Mouse (Mus musculus): Measurements from ENCODE around the gene Fxyd3. TPM values are rescaled to one million over a fixed set of nuclear protein-coding genes. Genes with fewer than 3 reads are reported as not detected.

The Fxyd3 gene
- polyA plus RNA-seq (2016; fragmentation: Nextera tagmentation; extraction: Ambion mirVana): 1.1 and 1.3 TPM in 2 replicates

- Histone ChIP-seq H3K4me3 (replicated peaks) (no peak within 1 kb of the TSS), H3K4me2 (no peak within 1 kb of the TSS), H3K9ac (no peak within 1 kb of the TSS), H3K36me3 (replicated peaks) (no peaks in the 10 kb centered on the region), H3K27me3 (no peaks in the 10 kb centered on the region), H3K9me3 (no peaks in the 10 kb centered on the region), H3K4me1 (no peaks in the 10 kb centered on the region), H3K27ac (no peak within 1 kb of the TSS)
- no peak for ATAC-seq (ENCODE audit: low FRiP score)
- whole genome bisulfite sequencing: 53% methylated on average over 5 of the region's 5 CpGs
Measured at GRCm38 (mm10) chr7:31076492-31076891, at the start of gene Fxyd3. Fxyd3 (minus strand) TSS chr7:31076704.

GRCm38 (mm10) chr7:31125116-31125515 lies 48.6 kb upstream of the Fxyd3 start:
- peaks cover 13% of the 10 kb centered on the region for H3K4me1 ChIP-seq
- H3K36me3 ChIP-seq (replicated peaks): peaks cover 22% of the 10 kb centered on the region
- H3K27me3 ChIP-seq: peaks cover 47% of the 10 kb centered on the region
- H3K4me2 ChIP-seq: no peak overlapping the region
- no peak overlapping the region for H3K9ac ChIP-seq
- H3K9me3 ChIP-seq: no peaks in the 10 kb centered on the region
- H3K27ac ChIP-seq: no peak overlapping the region
- no peak for ATAC-seq (ENCODE audit: low FRiP score)
- WGBS: 90% methylated on average over 13 of the region's 13 CpGs
- H3K4me3 ChIP-seq (replicated peaks): no peak overlapping the region

GRCm38 (mm10) chr7:31124381-31124780 lies 47.9 kb upstream of the Fxyd3 start:
- no peak for ATAC-seq (ENCODE audit: low FRiP score)
- Histone ChIP-seq H3K4me3 (replicated peaks) (no peak overlapping the region), H3K4me1 (peaks cover 13% of the 10 kb centered on the region), H3K9ac (no peak overlapping the region), H3K4me2 (no peak overlapping the region), H3K27ac (no peak overlapping the region), H3K9me3 (no peaks in the 10 kb centered on the region), H3K36me3 (replicated peaks) (peaks cover 15% of the 10 kb centered on the region), H3K27me3 (peaks cover 47% of the 10 kb centered on the region)
- 83% methylated on average over 5 of the region's 5 CpGs for WGBS

GRCm38 (mm10) chr7:31123697-31124096 lies 47.2 kb upstream of the Fxyd3 start:
- no peak for ATAC-seq (ENCODE audit: low FRiP score)
- Histone ChIP-seq H3K27ac (no peak overlapping the region), H3K36me3 (replicated peaks) (peaks cover 8% of the 10 kb centered on the region), H3K9ac (no peak overlapping the region), H3K27me3 (peaks cover 45% of the 10 kb centered on the region), H3K9me3 (no peaks in the 10 kb centered on the region), H3K4me1 (peaks cover 13% of the 10 kb centered on the region), H3K4me3 (replicated peaks) (no peak overlapping the region), H3K4me2 (no peak overlapping the region)
- WGBS: 91% methylated on average over 3 of the region's 3 CpGs

- Histone ChIP-seq H3K4me1 (peaks cover 13% of the 10 kb centered on the region), H3K27ac (no peak overlapping the region), H3K4me3 (replicated peaks) (no peak overlapping the region), H3K9ac (no peak overlapping the region), H3K9me3 (no peaks in the 10 kb centered on the region), H3K36me3 (replicated peaks) (0 out of 2 replicates have a peak, but pooled peaks cover 1% of the 10 kb centered on the region), H3K27me3 (peaks cover 37% of the 10 kb centered on the region), H3K4me2 (no peak overlapping the region)
- no peak for ATAC-seq (ENCODE audit: low FRiP score)
- WGBS: 88% methylated on average over 16 of the region's 16 CpGs
Measured at GRCm38 (mm10) chr7:31122641-31123631, 46.4 kb upstream of the Fxyd3 start.

- H3K4me2 ChIP-seq: no peak overlapping the region
- H3K4me1 ChIP-seq: no peaks in the 10 kb centered on the region
- H3K4me3 ChIP-seq (replicated peaks): no peak overlapping the region
- H3K27ac ChIP-seq: no peak overlapping the region
- H3K9me3 ChIP-seq: no peaks in the 10 kb centered on the region
- H3K36me3 ChIP-seq (replicated peaks): no peaks in the 10 kb centered on the region
- H3K27me3 ChIP-seq: peaks cover 17% of the 10 kb centered on the region
- WGBS: 86% methylated on average over 5 of the region's 5 CpGs
- ATAC-seq (ENCODE audit: low FRiP score): no peak
- no peak overlapping the region for H3K9ac ChIP-seq
Measured at GRCm38 (mm10) chr7:31119556-31119955, 43.1 kb upstream of the Fxyd3 start.

GRCm38 (mm10) chr7:31118486-31118885 lies 42.0 kb upstream of the Fxyd3 start:
- ATAC-seq (ENCODE audit: low FRiP score): no peak

GRCm38 (mm10) chr7:31117465-31117864 lies 41.0 kb upstream of the Fxyd3 start:
- H3K27me3 ChIP-seq: peaks cover 24% of the 10 kb centered on the region; the same call in 1 of the 2 replicates
- no peak overlapping the region for H3K4me2 ChIP-seq
- H3K4me3 ChIP-seq (replicated peaks): no peak overlapping the region
- H3K27ac ChIP-seq: no peak overlapping the region
- no peaks in the 10 kb centered on the region for H3K4me1 ChIP-seq
- no peak for ATAC-seq (ENCODE audit: low FRiP score)
- H3K9me3 ChIP-seq: no peaks in the 10 kb centered on the region
- 90% methylated on average over 11 of the region's 11 CpGs for WGBS
- no peak overlapping the region for H3K9ac ChIP-seq
- no peaks in the 10 kb centered on the region for H3K36me3 ChIP-seq (replicated peaks)

More at GRCm38 (mm10) chr7:31118486-31118885, 42.0 kb upstream of the Fxyd3 start:
- H3K9ac ChIP-seq: no peak overlapping the region
- no peak overlapping the region for H3K27ac ChIP-seq
- H3K9me3 ChIP-seq: no peaks in the 10 kb centered on the region
- peaks cover 24% of the 10 kb centered on the region; the same call in 1 of the 2 replicates for H3K27me3 ChIP-seq
- no peak overlapping the region for H3K4me3 ChIP-seq (replicated peaks)
- WGBS: 85% methylated on average over 7 of the region's 7 CpGs
- H3K4me1 ChIP-seq: no peaks in the 10 kb centered on the region
- no peaks in the 10 kb centered on the region for H3K36me3 ChIP-seq (replicated peaks)
- no peak overlapping the region for H3K4me2 ChIP-seq

GRCm38 (mm10) chr7:31116721-31117145 lies 40.2 kb upstream of the Fxyd3 start:
- Histone ChIP-seq H3K9ac (no peak overlapping the region), H3K4me3 (replicated peaks) (no peak overlapping the region), H3K4me2 (no peak overlapping the region), H3K9me3 (no peaks in the 10 kb centered on the region), H3K27ac (no peak overlapping the region), H3K4me1 (peaks cover under 1% of the 10 kb centered on the region; the same call in 1 of the 2 replicates), H3K36me3 (replicated peaks) (no peaks in the 10 kb centered on the region), H3K27me3 (peaks cover 24% of the 10 kb centered on the region; the same call in 1 of the 2 replicates)
- 0 out of 2 replicates have a peak, but pooled peaks have one; percentile 20 for ATAC-seq (ENCODE audit: low FRiP score)
- WGBS: 29% methylated on average over 16 of the region's 16 CpGs

- H3K36me3 ChIP-seq (replicated peaks): no peaks in the 10 kb centered on the region
- no peak overlapping the region for H3K4me3 ChIP-seq (replicated peaks)
- no peak overlapping the region for H3K27ac ChIP-seq
- H3K4me1 ChIP-seq: peaks cover 3% of the 10 kb centered on the region; the same call in 1 of the 2 replicates
- ATAC-seq (ENCODE audit: low FRiP score): no peak
- H3K4me2 ChIP-seq: no peak overlapping the region
- H3K27me3 ChIP-seq: peaks cover 24% of the 10 kb centered on the region; the same call in 1 of the 2 replicates
- H3K9me3 ChIP-seq: no peaks in the 10 kb centered on the region
- H3K9ac ChIP-seq: no peak overlapping the region
- WGBS: 38% methylated on average over 17 of the region's 17 CpGs
Measured at GRCm38 (mm10) chr7:31115587-31116043, 39.1 kb upstream of the Fxyd3 start.

GRCm38 (mm10) chr7:31115182-31115581 lies 38.7 kb upstream of the Fxyd3 start, which contains the start of gene Hpn:
Hpn (minus strand) TSS chr7:31115290.
- 23% methylated on average over 13 of the region's 15 CpGs for WGBS
- ATAC-seq (ENCODE audit: low FRiP score): no peak
- no peak within 1 kb of the TSS for H3K27ac ChIP-seq

GRCm38 (mm10) chr7:31114646-31115045 lies 38.1 kb upstream of the Fxyd3 start:
- H3K4me1 ChIP-seq: peaks cover 3% of the 10 kb centered on the region; the same call in 1 of the 2 replicates
- no peaks in the 10 kb centered on the region for H3K9me3 ChIP-seq
- no peaks in the 10 kb centered on the region for H3K36me3 ChIP-seq (replicated peaks)
- no peak overlapping the region for H3K9ac ChIP-seq
- no peak overlapping the region for H3K27ac ChIP-seq
- H3K4me3 ChIP-seq (replicated peaks): no peak overlapping the region
- H3K4me2 ChIP-seq: no peak overlapping the region
- H3K27me3 ChIP-seq: peaks cover 24% of the 10 kb centered on the region; the same call in 1 of the 2 replicates
- no peak for ATAC-seq (ENCODE audit: low FRiP score)
- 48% methylated on average over 10 of the region's 10 CpGs for WGBS

More at GRCm38 (mm10) chr7:31115182-31115581, 38.7 kb upstream of the Fxyd3 start, which contains the start of gene Hpn:
- no peak within 1 kb of the TSS for H3K9ac ChIP-seq
- H3K4me1 ChIP-seq: peaks cover 3% of the 10 kb centered on the region; the same call in 1 of the 2 replicates
- no peaks in the 10 kb centered on the region for H3K36me3 ChIP-seq (replicated peaks)
- H3K9me3 ChIP-seq: no peaks in the 10 kb centered on the region
- peaks cover 24% of the 10 kb centered on the region; the same call in 1 of the 2 replicates for H3K27me3 ChIP-seq
- H3K4me2 ChIP-seq: 0 out of 2 replicates have a peak within 1 kb of the TSS, but pooled peaks have one; percentile 8
- H3K4me3 ChIP-seq (replicated peaks): no peak within 1 kb of the TSS

All from forebrain, embryonic 12.5 days (tissue).